Mouse (Mus musculus): ENCODE measurements around the gene Keg1. TPM values are rescaled to one million over a fixed set of nuclear protein-coding genes. Genes with fewer than 3 reads are reported as not detected.
"Not testable (repeated sequence)": the region's sequence is repeated elsewhere in the genome, so short reads cannot be mapped to it uniquely, and the experiment has no call there.

The Keg1 gene
- not detected in 2 replicates for polyA plus RNA-seq (2015; fragmentation: Nextera tagmentation; extraction: Ambion mirVana)

- Histone ChIP-seq H3K9me3 (no peaks in the 10 kb centered on the region), H3K27ac (no peak within 1 kb of the TSS), H3K4me1 (no peaks in the 10 kb centered on the region), H3K9ac (no peak within 1 kb of the TSS), H3K36me3 (no peaks in the 10 kb centered on the region), H3K4me3 (no peak within 1 kb of the TSS), H3K27me3 (no peaks in the 10 kb centered on the region), H3K4me2 (replicated peaks) (no peak within 1 kb of the TSS)
- 86% methylated on average over 3 of the region's 3 CpGs for WGBS
- ATAC-seq (ENCODE audit: low FRiP score, low read depth) = no peak
Observed at GRCm38 (mm10) chr19:12695590-12695989, at the start of gene Keg1. Gene Keg1 (plus strand): TSS chr19:12695786.

- no peak overlapping the region for H3K9ac ChIP-seq
- no peak overlapping the region for H3K27ac ChIP-seq
- no peak overlapping the region for H3K4me2 ChIP-seq (replicated peaks)
Observed at GRCm38 (mm10) chr19:12649511-12649910, 46.1 kb upstream of the Keg1 start.

GRCm38 (mm10) chr19:12666156-12666555 is 29.4 kb upstream of the Keg1 start:
- Histone ChIP-seq H3K9ac (no peak overlapping the region), H3K27ac (no peak overlapping the region), H3K4me3 (no peak overlapping the region), H3K9me3 (peaks cover 4% of the 10 kb centered on the region; the same call in 1 of the 2 replicates), H3K27me3 (no peaks in the 10 kb centered on the region), H3K36me3 (no peaks in the 10 kb centered on the region), H3K4me1 (no peaks in the 10 kb centered on the region), H3K4me2 (replicated peaks) (no peak overlapping the region)
- 72% methylated on average over 1 of the region's 1 CpGs for WGBS
- ATAC-seq (ENCODE audit: low FRiP score, low read depth) = no peak

More at GRCm38 (mm10) chr19:12649511-12649910, 46.1 kb upstream of the Keg1 start:
- no peaks in the 10 kb centered on the region for H3K9me3 ChIP-seq
- no peak overlapping the region for H3K4me3 ChIP-seq
- H3K36me3 ChIP-seq = no peaks in the 10 kb centered on the region
- H3K4me1 ChIP-seq = no peaks in the 10 kb centered on the region
- no peak for ATAC-seq (ENCODE audit: low FRiP score, low read depth)
- no peaks in the 10 kb centered on the region for H3K27me3 ChIP-seq

- not testable (repeated sequence) for H3K27ac ChIP-seq; H3K4me3 ChIP-seq; H3K9me3 ChIP-seq; H3K9ac ChIP-seq; ATAC-seq (ENCODE audit: low FRiP score, low read depth); H3K27me3 ChIP-seq; H3K4me1 ChIP-seq; H3K4me2 ChIP-seq (replicated peaks); H3K36me3 ChIP-seq
- WGBS = 86% methylated on average over 3 of the region's 3 CpGs
Observed at GRCm38 (mm10) chr19:12668601-12669000, 27.0 kb upstream of the Keg1 start.

- no peak within 1 kb of the TSS for H3K9ac ChIP-seq
- H3K4me1 ChIP-seq = no peaks in the 10 kb centered on the region
- H3K4me2 ChIP-seq (replicated peaks) = no peak within 1 kb of the TSS
- H3K27ac ChIP-seq = no peak within 1 kb of the TSS
- no peaks in the 10 kb centered on the region for H3K9me3 ChIP-seq
- no peaks in the 10 kb centered on the region for H3K36me3 ChIP-seq
- H3K27me3 ChIP-seq = no peaks in the 10 kb centered on the region
- H3K4me3 ChIP-seq = no peak within 1 kb of the TSS
- no peak for ATAC-seq (ENCODE audit: low FRiP score, low read depth)
Observed at GRCm38 (mm10) chr19:12670139-12670538, 25.4 kb upstream of the Keg1 start, which contains the start of gene Olfr1442. Gene Olfr1442 (plus strand): TSS chr19:12670439.

- no peaks in the 10 kb centered on the region for H3K4me1 ChIP-seq
- no peaks in the 10 kb centered on the region for H3K27me3 ChIP-seq
- no peak for ATAC-seq (ENCODE audit: low FRiP score, low read depth)
- no peak overlapping the region for H3K9ac ChIP-seq
- H3K4me2 ChIP-seq (replicated peaks) = no peak overlapping the region
- no peaks in the 10 kb centered on the region for H3K36me3 ChIP-seq
- no peak overlapping the region for H3K27ac ChIP-seq
- 85% methylated on average over 4 of the region's 4 CpGs for WGBS
- no peak overlapping the region for H3K4me3 ChIP-seq
- no peaks in the 10 kb centered on the region for H3K9me3 ChIP-seq
Observed at GRCm38 (mm10) chr19:12671051-12671450, 24.5 kb upstream of the Keg1 start.

- WGBS = 63% methylated on average over 3 of the region's 3 CpGs
- ATAC-seq (ENCODE audit: low FRiP score, low read depth) = no peak
- Histone ChIP-seq H3K27ac (no peak within 1 kb of the TSS), H3K4me2 (replicated peaks) (no peak within 1 kb of the TSS), H3K27me3 (no peaks in the 10 kb centered on the region), H3K4me3 (no peak within 1 kb of the TSS), H3K36me3 (no peaks in the 10 kb centered on the region), H3K4me1 (no peaks in the 10 kb centered on the region), H3K9ac (no peak within 1 kb of the TSS), H3K9me3 (no peaks in the 10 kb centered on the region)
Observed at GRCm38 (mm10) chr19:12677812-12678211, 17.8 kb upstream of the Keg1 start, which contains the start of gene Olfr1443. Gene Olfr1443 (plus strand): TSS chr19:12678112.

- Histone ChIP-seq H3K4me1 (no peaks in the 10 kb centered on the region), H3K9me3 (no peaks in the 10 kb centered on the region), H3K27me3 (no peaks in the 10 kb centered on the region), H3K9ac (no peak overlapping the region), H3K27ac (no peak overlapping the region), H3K4me3 (no peak overlapping the region), H3K36me3 (no peaks in the 10 kb centered on the region), H3K4me2 (replicated peaks) (no peak overlapping the region)
- ATAC-seq (ENCODE audit: low FRiP score, low read depth) = no peak
Observed at GRCm38 (mm10) chr19:12684638-12685037, 10.9 kb upstream of the Keg1 start.

- no peak overlapping the region for H3K4me2 ChIP-seq (replicated peaks)
- H3K9me3 ChIP-seq = no peaks in the 10 kb centered on the region
- H3K9ac ChIP-seq = no peak overlapping the region
- no peak for ATAC-seq (ENCODE audit: low FRiP score, low read depth)
- no peak overlapping the region for H3K27ac ChIP-seq
- no peaks in the 10 kb centered on the region for H3K27me3 ChIP-seq
- no peaks in the 10 kb centered on the region for H3K4me1 ChIP-seq
- H3K4me3 ChIP-seq = no peak overlapping the region
- no peaks in the 10 kb centered on the region for H3K36me3 ChIP-seq
Observed at GRCm38 (mm10) chr19:12685231-12685630, 10.4 kb upstream of the Keg1 start.

GRCm38 (mm10) chr19:12696221-12696620 is 635 bp downstream of the Keg1 start:
- ATAC-seq (ENCODE audit: low FRiP score, low read depth) = no peak
- H3K27me3 ChIP-seq = no peaks in the 10 kb centered on the region
- H3K27ac ChIP-seq = no peak overlapping the region
- no peak overlapping the region for H3K4me2 ChIP-seq (replicated peaks)
- H3K4me3 ChIP-seq = no peak overlapping the region
- H3K36me3 ChIP-seq = no peaks in the 10 kb centered on the region
- H3K4me1 ChIP-seq = no peaks in the 10 kb centered on the region
- H3K9me3 ChIP-seq = no peaks in the 10 kb centered on the region
- H3K9ac ChIP-seq = no peak overlapping the region

GRCm38 (mm10) chr19:12708458-12708857 is 12.9 kb downstream of the Keg1 start:
- no peak overlapping the region for H3K27ac ChIP-seq
- H3K36me3 ChIP-seq = no peaks in the 10 kb centered on the region
- no peak overlapping the region for H3K4me3 ChIP-seq
- no peak overlapping the region for H3K9ac ChIP-seq
- no peak for ATAC-seq (ENCODE audit: low FRiP score, low read depth)
- H3K27me3 ChIP-seq = no peaks in the 10 kb centered on the region
- H3K9me3 ChIP-seq = no peaks in the 10 kb centered on the region
- H3K4me2 ChIP-seq (replicated peaks) = no peak overlapping the region
- no peaks in the 10 kb centered on the region for H3K4me1 ChIP-seq
- WGBS = 88% methylated on average over 2 of the region's 2 CpGs

- Histone ChIP-seq H3K27ac (no peak overlapping the region), H3K9me3 (no peaks in the 10 kb centered on the region), H3K4me2 (replicated peaks) (no peak overlapping the region), H3K4me3 (no peak overlapping the region), H3K9ac (no peak overlapping the region), H3K27me3 (no peaks in the 10 kb centered on the region), H3K36me3 (no peaks in the 10 kb centered on the region), H3K4me1 (no peaks in the 10 kb centered on the region)
- no peak for ATAC-seq (ENCODE audit: low FRiP score, low read depth)
Observed at GRCm38 (mm10) chr19:12708986-12709385, 13.4 kb downstream of the Keg1 start.

- no peaks in the 10 kb centered on the region for H3K4me1 ChIP-seq
- WGBS = 83% methylated on average over 6 of the region's 6 CpGs
- no peak for ATAC-seq (ENCODE audit: low FRiP score, low read depth)
- no peak overlapping the region for H3K27ac ChIP-seq
- no peak overlapping the region for H3K9ac ChIP-seq
- no peak overlapping the region for H3K4me2 ChIP-seq (replicated peaks)
- H3K27me3 ChIP-seq = no peaks in the 10 kb centered on the region
- H3K36me3 ChIP-seq = no peaks in the 10 kb centered on the region
- H3K4me3 ChIP-seq = no peak overlapping the region
- no peaks in the 10 kb centered on the region for H3K9me3 ChIP-seq
Observed at GRCm38 (mm10) chr19:12719189-12719588, 23.6 kb downstream of the Keg1 start.

Data from limb, embryonic 13.5 days (tissue).